Mouse (Mus musculus) embryonic facial prominence, embryonic 14.5 days (tissue): ENCODE measurements at regions not wholly inside any gene's neighbourhood (a gene's known extent, or its start where the extent isn't known, plus 50 kb on each side); places are given as distances from the start of the nearest gene placed in this dataset.

Experiments
- ATAC-seq: fragments of 200-750 bp; cut with Nextera tagmentation; 2 replicates; pipeline ENCODE4 v1.8.0; 2017; ENCODE audit warnings: low read depth, moderate number of reproducible peaks, moderate TSS enrichment
- DNase-seq: peaks from one replicate; pipeline ENCODE4 v3.0.0-alpha.2; 2015; ENCODE audit warnings: low spot score
- H3K27ac ChIP-seq: fragments of 300-500 bp; sonication (generic); replicated peaks from 2 replicates; pipeline ENCODE4 v1.5.1; 2014; ENCODE audit warnings: low read depth, mild to moderate bottlenecking, low read length, moderate library complexity
- H3K27me3 ChIP-seq: fragments of 300-500 bp; sonication (generic); replicated peaks from 2 replicates; pipeline ENCODE4 v1.6.1; 2014; ENCODE audit warnings: low read length; ENCODE audit not compliant: control insufficient read depth, insufficient read depth
- H3K36me3 ChIP-seq: fragments of 300-500 bp; sonication (generic); 2 replicates; pipeline ENCODE4 v1.6.1; 2014; ENCODE audit warnings: low read length, mixed read lengths; ENCODE audit not compliant: control insufficient read depth, insufficient read depth
- H3K4me1 ChIP-seq: fragments of 300-500 bp; sonication (generic); 2 replicates; pipeline ENCODE4 v1.6.1; 2014; ENCODE audit warnings: antibody characterized with exemption, low read length; ENCODE audit not compliant: control insufficient read depth, insufficient read depth
- H3K4me2 ChIP-seq: fragments of 300-500 bp; sonication (generic); 2 replicates; pipeline ENCODE4 v1.6.1; 2014; ENCODE audit warnings: low read depth, mild to moderate bottlenecking, low read length, moderate library complexity, mixed read lengths
- H3K4me3 ChIP-seq: fragments of 300-500 bp; sonication (generic); 2 replicates; pipeline ENCODE4 v1.5.1; 2014; ENCODE audit warnings: low read depth, mild to moderate bottlenecking, low read length
- H3K9ac ChIP-seq: fragments of 300-500 bp; sonication (generic); 2 replicates; pipeline ENCODE4 v1.6.1; 2014; ENCODE audit warnings: low read depth, mild to moderate bottlenecking, low read length, moderate library complexity, mixed read lengths
- H3K9me3 ChIP-seq: fragments of 300-500 bp; sonication (generic); 2 replicates; pipeline ENCODE4 v1.6.1; 2016; ENCODE audit warnings: low read length; ENCODE audit not compliant: control insufficient read depth
- WGBS: fragments of 180-500 bp; shearing (Covaris S2); extraction: QIAGEN DNeasy Blood & Tissue Kit; methylation state at CpG from one replicate; pipeline ENCODE4 v1.1.7; 2014; 5-methylcytosine and 5-hydroxymethylcytosine counted together

DNA sequence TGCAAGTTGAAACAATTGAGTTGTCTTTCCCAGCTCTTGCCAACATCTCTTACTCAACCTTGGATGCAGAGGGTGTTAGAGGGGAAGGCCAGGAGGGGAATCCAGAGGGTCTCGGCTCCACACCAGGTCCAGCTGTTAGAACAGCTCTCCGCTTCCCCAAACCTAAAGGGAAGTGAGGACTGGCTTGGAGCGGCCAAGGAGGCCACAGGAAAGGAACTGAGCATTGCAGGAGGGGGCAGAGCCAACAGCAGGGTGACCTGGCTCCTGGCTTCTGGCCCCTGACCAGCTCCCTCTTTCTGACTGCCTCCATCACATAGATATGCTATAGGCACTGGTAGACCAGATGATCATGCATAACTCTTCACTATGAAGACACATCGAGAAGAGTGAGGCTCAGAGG, 351.4 kb downstream of the Sox9 start:
- H3K4me1 ChIP-seq = no peaks in the 10 kb centered on the region
- H3K27ac ChIP-seq = no peak overlapping the region
- H3K27me3 ChIP-seq = no peaks in the 10 kb centered on the region
- WGBS = 83% methylated on average over 4 of the region's 4 CpGs
- no peaks in the 10 kb centered on the region for H3K36me3 ChIP-seq
- ATAC-seq (no peak), DNase-seq (no peak)
- H3K4me3 ChIP-seq = no peak overlapping the region
- H3K9ac ChIP-seq = no peak overlapping the region
- no peaks in the 10 kb centered on the region for H3K9me3 ChIP-seq
- H3K4me2 ChIP-seq = no peak overlapping the region

DNA sequence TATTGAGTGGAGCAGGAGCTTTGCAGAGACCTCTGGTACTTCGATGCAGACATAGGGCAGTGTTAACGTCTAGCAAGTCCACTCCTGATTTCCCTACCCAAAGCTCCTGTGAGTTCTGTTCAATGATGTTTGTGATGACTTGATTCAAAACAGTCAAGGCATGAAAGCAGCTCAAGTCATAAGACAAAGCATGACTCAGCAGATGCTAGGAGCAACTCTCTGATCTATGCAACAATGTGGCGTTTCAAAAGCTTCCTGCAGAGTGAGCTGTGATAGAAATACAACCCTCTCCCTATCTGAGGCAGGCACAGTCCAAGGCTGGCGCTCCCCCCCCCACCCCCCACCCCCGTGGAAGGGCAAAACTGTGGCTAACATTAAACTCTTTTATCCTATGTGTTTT, 353.2 kb downstream of the Sox9 start:
- Histone ChIP-seq H3K27ac (no peak overlapping the region), H3K27me3 (no peaks in the 10 kb centered on the region), H3K4me1 (no peaks in the 10 kb centered on the region), H3K36me3 (no peaks in the 10 kb centered on the region), H3K4me2 (no peak overlapping the region), H3K9ac (no peak overlapping the region), H3K9me3 (no peaks in the 10 kb centered on the region), H3K4me3 (no peak overlapping the region)
- WGBS = 65% methylated on average over 5 of the region's 5 CpGs
- ATAC-seq (no peak), DNase-seq (no peak)

DNA sequence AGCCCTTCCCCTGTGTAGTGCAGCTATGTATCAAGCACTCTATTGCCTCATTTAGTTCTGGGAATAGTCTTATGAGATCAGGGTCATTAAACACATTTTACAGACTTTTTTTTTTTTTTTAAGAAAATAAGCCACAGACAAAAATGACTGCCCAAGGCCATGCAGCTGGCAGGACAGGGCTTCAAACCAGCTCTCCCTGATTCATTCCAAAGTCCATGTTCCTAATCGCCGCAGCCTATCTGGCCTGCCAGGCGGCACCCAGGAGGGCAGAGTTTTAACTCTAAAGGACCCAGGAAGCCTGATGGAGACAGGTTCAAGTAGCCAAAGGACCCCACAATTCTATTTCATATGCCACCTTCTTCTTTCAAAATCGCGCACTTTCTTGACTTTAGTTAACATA, 356.4 kb downstream of the Sox9 start:
- ATAC-seq (no peak), DNase-seq (no peak)
- Histone ChIP-seq H3K36me3 (no peaks in the 10 kb centered on the region), H3K4me3 (no peak overlapping the region), H3K4me1 (no peaks in the 10 kb centered on the region; the same call in 1 of the 2 replicates), H3K27me3 (no peaks in the 10 kb centered on the region), H3K9me3 (no peaks in the 10 kb centered on the region), H3K4me2 (no peak overlapping the region), H3K9ac (no peak overlapping the region), H3K27ac (no peak overlapping the region)
- 73% methylated on average over 5 of the region's 5 CpGs for WGBS

DNA sequence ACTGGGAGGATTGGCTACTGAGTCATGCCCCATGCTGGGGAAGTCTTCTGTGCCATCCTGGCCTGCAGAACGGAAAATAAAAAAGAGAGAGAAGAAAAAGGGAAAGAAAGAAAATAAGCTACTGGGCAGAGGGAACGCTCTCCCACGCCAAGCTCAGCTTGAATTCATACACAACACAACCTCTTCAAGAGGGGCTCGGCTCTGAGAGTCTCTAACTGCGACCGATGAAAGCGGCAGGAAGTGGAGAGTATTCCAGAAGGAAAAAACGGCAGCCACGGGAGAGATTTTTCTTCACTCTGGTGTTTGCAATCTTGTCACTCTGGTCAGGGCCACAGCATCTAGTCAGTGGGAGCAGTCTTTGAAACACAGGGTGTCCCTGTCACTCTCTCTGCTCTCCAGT, 358.6 kb downstream of the Sox9 start:
- Histone ChIP-seq H3K4me1 (peaks cover 4% of the 10 kb centered on the region), H3K4me2 (no peak overlapping the region), H3K9me3 (no peaks in the 10 kb centered on the region), H3K9ac (no peak overlapping the region), H3K36me3 (no peaks in the 10 kb centered on the region), H3K4me3 (no peak overlapping the region), H3K27ac (no peak overlapping the region), H3K27me3 (no peaks in the 10 kb centered on the region)
- DNase-seq = no peak
- no peak for ATAC-seq
- WGBS = 68% methylated on average over 9 of the region's 9 CpGs

DNA sequence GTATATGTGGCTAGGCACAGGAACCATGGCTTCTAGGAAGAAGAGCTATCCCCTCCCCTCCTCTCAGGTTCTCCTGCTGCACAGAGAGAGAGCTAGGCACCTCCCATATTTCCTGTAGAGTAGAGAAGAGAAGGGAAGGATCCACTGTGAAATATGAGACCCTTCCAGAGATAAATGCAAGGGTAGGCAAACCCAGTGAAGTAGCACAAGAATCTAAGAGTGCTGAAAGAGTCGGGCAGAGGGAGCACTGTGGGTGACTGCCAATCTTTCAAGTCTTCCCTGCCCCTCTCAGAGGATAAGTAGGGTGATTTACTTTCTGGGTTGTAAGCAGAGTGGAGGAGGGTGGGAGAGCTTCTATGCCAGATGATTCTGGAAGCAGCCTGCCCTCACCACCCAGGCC, 360.8 kb downstream of the Sox9 start:
- H3K36me3 ChIP-seq = no peaks in the 10 kb centered on the region
- H3K9me3 ChIP-seq = no peaks in the 10 kb centered on the region
- H3K4me3 ChIP-seq = no peak overlapping the region
- 43% methylated on average over 1 of the region's 1 CpGs for WGBS
- H3K4me2 ChIP-seq = no peak overlapping the region
- H3K4me1 ChIP-seq = peaks cover 4% of the 10 kb centered on the region
- no peak overlapping the region for H3K9ac ChIP-seq
- DNase-seq (no peak), ATAC-seq (no peak)
- no peak overlapping the region for H3K27ac ChIP-seq
- H3K27me3 ChIP-seq = no peaks in the 10 kb centered on the region

DNA sequence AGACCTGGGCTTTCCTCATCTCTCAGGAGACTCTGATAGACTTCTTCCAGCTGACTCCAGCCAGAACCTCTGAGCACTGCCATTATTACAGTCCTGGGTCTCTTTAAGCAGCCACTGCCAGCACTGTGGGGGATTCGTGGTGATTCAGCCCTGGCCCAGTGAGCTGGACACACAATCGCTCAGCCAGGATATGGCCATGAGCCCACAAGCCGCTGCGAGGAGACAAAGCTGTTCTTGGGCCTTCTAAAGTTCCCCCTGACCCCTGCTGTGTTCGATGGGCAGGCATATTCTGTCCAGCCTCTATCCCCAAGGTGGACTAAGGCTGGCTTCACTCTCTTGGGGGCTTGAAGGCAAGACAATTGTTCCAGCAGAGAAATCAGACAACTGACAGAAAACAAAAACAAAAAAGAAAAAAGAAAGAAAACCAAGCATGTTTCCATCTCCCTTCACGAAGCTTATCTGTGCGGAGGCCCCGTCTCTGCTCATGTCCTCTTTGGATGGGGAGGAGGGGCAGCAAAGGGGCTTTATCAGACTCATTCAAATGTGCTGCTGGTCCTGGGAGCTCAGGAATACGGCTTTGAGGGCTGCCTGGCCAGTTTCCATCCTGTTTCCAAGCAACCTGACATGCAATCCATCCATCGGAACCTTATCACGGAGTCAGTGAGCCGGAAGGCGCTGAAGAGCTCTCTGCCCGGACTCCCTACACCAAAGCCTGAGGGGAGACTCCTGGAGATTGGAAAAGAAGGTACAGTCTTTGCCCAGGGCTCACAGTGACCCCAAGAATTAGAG, 362.0 kb downstream of the Sox9 start:
- Histone ChIP-seq H3K9me3 (no peaks in the 10 kb centered on the region), H3K4me3 (no peak overlapping the region), H3K4me2 (no peak overlapping the region), H3K36me3 (no peaks in the 10 kb centered on the region), H3K9ac (no peak overlapping the region), H3K27ac (no peak overlapping the region), H3K4me1 (peaks cover 4% of the 10 kb centered on the region), H3K27me3 (no peaks in the 10 kb centered on the region)
- DNase-seq = peak; percentile 71
- 55% methylated on average over 14 of the region's 14 CpGs for WGBS
- peak; percentile 50; the same call in 1 of the 2 replicates for ATAC-seq

DNA sequence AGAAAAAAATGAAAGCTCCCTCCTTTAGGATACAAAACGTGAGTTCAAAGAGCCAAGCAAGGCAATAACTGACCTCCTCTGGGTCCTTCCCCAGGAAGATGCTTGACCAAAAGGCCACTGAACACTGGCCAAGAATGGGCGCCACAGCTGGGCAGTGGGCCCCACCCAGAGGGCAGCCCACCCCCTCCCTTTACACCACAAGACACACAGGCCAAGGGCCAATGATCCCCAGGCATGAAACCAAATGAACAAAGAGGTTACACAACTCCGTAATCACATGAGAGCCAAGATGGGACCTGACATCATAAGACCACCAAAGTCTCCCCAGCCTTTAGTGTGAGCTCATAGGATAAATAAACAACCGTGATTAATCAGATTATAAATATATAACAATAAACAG, 363.7 kb downstream of the Sox9 start:
- no peak for DNase-seq
- 80% methylated on average over 4 of the region's 4 CpGs for WGBS
- no peaks in the 10 kb centered on the region for H3K36me3 ChIP-seq
- no peaks in the 10 kb centered on the region for H3K27me3 ChIP-seq
- no peaks in the 10 kb centered on the region for H3K9me3 ChIP-seq
- H3K4me2 ChIP-seq = no peak overlapping the region
- peaks cover 4% of the 10 kb centered on the region for H3K4me1 ChIP-seq
- no peak overlapping the region for H3K4me3 ChIP-seq
- no peak overlapping the region for H3K27ac ChIP-seq
- no peak for ATAC-seq
- H3K9ac ChIP-seq = no peak overlapping the region

DNA sequence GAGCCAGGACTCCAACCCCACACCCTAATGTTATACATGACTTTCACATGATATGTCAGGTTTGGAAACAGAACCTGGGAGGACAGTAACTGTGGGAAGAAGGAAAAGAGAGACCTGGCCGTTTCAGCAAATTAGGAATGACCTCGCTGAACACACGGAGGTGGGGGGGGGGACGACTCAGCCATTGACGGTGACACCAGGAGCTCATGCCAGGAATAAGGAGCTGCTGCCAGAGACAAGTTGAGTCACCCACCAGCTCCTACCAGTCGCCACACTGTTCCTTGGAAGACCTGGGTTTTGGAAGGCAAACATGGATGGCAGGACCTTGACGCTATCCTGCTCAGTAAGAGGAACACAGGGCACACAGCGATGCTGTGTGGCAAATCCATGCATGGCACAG, 364.7 kb downstream of the Sox9 start:
- no peaks in the 10 kb centered on the region for H3K27me3 ChIP-seq
- no peak overlapping the region for H3K9ac ChIP-seq
- no peaks in the 10 kb centered on the region for H3K36me3 ChIP-seq
- H3K4me1 ChIP-seq = peaks cover 4% of the 10 kb centered on the region
- ATAC-seq (no peak), DNase-seq (no peak)
- no peak overlapping the region for H3K27ac ChIP-seq
- no peak overlapping the region for H3K4me3 ChIP-seq
- H3K4me2 ChIP-seq = no peak overlapping the region
- H3K9me3 ChIP-seq = no peaks in the 10 kb centered on the region
- WGBS = 93% methylated on average over 8 of the region's 8 CpGs

DNA sequence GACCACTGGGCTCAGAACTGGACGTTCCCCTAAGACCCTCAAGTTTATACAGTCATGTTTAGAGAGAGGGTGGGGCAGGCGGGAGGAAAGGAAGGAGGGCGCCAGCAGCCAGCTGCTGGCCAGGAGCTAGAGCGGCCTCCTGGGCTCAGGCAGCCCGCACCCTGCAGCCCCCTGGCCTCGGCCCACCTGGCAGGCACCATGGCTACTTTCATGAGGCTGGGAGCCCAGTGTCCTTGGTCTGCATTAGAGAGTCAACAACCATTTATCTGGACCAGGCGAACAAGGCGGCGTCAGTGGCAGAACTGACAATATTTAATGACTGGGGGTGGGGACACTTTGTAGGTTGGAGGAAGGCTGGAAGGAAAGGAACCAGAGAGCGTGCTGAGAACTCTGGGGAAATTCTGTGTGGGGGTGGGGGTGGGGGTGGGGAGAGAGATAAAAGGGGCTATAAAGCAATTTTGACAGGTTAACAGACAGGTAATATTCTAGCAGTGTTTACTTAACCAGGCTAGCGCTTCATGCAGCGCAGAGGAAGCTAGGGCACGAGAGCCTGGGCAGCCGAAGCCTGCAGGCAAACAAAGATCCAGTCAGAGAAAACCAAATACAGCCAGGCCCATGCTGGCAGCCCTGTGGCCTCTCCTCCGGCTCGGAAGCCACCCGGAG, 365.6 kb downstream of the Sox9 start:
- Histone ChIP-seq H3K4me1 (peaks cover 4% of the 10 kb centered on the region), H3K9ac (no peak overlapping the region), H3K36me3 (no peaks in the 10 kb centered on the region), H3K9me3 (no peaks in the 10 kb centered on the region), H3K27ac (no peak overlapping the region), H3K4me3 (no peak overlapping the region), H3K27me3 (no peaks in the 10 kb centered on the region), H3K4me2 (no peak overlapping the region)
- ATAC-seq = no peak
- no peak for DNase-seq
- WGBS = 55% methylated on average over 17 of the region's 17 CpGs
